Mouse (Mus musculus) B cell, adult 67 days (primary cell): ENCODE data around the gene Rtkn. TPM values are rescaled to one million over a fixed set of nuclear protein-coding genes. Genes with fewer than 3 reads are reported as not detected.

Experiments used
- total RNA-seq, 2 experiments: library from RNA; stranded (reverse); gene quantifications; 4 replicates each; pipeline ENCODE4 v1.2.4; 2023

Gene Rtkn
- not detected for total RNA-seq

DNA sequence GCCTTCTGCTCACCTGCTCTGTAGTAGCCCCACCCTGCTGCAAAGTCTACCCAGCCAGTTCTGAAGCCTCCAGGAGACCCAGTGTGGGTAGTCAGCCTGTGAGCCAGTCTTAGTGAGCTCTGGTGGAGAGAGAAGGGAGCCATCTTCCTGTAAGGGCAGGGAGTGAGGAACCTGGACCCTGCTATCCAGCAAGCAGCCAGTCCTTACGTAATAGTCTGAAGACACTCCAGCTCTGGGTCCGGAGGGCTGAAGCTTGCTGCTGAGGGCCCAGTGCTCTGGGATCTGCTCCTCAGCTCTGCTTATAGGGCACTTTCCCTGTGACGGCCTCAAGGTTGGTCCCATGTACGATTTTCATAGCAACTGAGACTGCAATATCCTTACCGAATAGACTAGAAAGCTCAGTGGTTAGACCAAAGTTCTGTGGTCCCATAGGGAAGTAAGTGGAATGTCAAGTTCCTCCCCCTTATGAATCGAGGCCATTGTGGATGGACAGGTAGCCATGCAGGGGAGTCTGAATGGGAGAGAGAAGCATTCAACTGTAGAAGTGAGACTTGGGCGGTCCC is at the start of gene Rtkn:
TSS of gene Rtkn (plus strand) at position 513 of the 563 bp plus-strand sequence.

DNA sequence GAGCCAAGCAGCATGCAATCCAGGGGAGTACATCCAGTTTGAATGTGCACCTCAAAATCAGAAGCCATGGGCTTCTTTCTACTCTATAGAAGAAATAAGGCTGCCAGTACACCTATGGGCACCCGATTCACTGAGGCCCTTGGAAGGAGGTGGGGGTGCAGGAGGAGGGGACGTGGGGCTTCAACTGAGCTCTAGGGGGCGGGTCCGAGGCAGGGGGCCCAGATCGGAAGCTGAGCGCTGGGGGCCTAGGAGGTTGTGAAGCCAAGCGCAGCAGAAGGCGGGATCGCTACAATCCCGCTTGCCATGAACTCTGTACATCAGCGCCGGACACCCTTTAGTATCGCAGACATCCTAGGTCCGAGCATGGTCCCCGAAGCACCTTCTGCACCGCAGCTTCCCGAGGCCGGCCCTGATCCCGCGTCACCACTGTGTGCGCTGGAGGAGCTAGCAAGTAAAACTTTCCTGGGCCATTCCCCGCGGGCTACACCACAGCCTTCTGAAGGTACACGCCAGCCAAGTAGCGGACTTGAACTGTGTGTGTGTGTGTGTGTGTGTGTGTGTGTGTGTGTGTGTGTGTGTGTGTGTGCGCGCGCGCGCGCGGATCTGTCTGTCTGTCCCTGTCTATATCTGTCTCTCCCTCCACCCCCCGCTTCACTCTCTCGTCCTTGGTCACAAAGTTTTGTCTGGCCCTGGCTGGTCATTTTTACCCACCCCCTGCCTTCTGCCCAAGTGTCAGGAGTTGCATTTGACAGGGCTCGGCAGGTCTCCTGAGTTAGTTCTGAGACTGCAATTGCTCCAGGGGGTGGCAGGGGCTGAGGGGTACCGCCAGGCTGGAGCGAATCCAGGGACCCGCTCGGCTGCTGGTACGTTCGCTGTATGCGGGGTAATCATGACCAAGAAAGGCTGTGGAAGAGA is 48.9 kb upstream of the Rtkn start, which contains the start of gene Lbx2:
TSS of gene Lbx2 (plus strand) at position 247 of the 915 bp plus-strand sequence.

DNA sequence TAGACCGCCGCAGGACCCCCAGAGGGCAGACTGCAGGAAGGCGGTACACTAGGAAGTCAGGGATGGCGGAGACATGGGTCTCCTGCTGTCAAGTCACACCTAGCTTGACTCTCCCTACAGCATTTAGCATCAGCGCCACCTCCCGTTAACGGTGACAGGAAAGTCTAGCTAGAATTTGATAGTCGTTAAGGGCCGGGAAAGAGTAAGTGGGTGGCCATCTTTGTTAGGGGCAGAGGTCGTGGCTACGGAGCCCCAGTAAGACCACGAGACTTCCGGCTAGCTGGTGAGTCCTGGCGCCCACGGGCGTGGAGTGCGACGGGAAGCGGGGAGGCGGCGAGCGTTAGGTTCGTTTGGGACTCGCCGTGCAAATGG is 34.0 kb upstream of the Rtkn start, which contains the start of the genes Ccdc142 and Gm42688:
TSS of gene Ccdc142 (plus strand) at position 286 of the 372 bp plus-strand sequence.
TSS of gene Gm42688 (plus strand) at position 302 of the 372 bp plus-strand sequence.

GRCm38 (mm10) chr6:83108762-83109668 is 26.2 kb upstream of the Rtkn start, which contains the start of gene Mrpl53:
Gene Mrpl53, plus strand, starts transcription at chr6:83109040.

DNA sequence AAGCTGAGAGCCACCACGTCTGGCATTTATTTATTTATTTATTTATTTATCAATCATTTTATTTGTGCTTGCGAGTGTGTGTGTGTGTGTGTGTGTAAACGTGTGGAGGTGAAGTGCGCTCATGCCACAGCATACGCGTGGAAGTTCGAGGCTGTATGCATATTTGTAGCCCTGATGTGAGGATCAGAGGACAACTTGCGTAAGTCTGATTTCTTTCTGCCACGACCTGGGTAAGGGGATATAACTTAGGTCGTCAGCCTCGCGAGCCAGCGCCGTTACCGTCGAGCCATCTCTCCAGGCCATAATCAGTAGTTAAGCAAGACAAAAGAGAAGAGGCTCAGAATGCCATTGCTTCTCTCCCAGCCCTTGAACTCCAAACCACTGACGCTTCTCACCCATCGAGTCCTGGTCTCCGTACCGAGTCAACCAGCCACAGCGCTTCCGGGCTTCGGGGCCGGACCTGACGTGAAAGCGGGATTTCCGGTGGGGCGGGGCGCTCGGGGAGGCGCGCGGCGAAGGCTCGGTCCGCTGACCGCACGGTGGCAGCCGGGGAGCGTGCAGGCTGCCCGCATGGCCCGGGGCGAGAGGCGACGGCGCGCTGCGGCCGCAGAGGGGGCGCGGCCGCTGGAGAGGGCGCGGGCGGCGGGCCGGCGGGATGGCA is 20.1 kb upstream of the Rtkn start, which contains the start of gene Mogs:
TSS of gene Mogs (plus strand) at position 486 of the 661 bp plus-strand sequence.

GRCm38 (mm10) chr6:83120930-83121862 is 14.1 kb upstream of the Rtkn start, which contains the start of gene Wbp1:
Gene Wbp1, minus strand, starts transcription at chr6:83121559.

DNA sequence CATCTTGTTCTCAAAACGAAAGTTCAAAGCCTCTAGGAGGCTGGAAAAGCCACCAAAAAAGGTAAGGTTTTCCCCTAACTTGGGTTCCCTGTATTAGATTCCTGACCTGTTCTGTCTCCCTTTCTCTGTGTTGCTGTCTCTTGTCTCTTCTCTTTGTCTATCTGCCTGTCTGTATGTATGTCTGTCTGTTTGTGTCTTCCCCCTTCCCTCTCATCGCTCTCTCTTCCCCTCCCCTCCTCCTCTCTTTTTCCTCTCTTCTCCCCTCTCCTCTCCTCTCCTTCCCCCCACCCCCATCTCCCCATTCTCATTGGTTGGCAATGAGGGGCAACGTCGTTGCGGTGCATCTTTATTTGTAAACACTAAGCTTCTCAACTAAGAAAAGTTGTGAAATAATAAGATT is 9.9 kb upstream of the Rtkn start, which contains the start of gene Ino80b:
TSS of gene Ino80b (minus strand) at position 101 of the 400 bp plus-strand sequence.

DNA sequence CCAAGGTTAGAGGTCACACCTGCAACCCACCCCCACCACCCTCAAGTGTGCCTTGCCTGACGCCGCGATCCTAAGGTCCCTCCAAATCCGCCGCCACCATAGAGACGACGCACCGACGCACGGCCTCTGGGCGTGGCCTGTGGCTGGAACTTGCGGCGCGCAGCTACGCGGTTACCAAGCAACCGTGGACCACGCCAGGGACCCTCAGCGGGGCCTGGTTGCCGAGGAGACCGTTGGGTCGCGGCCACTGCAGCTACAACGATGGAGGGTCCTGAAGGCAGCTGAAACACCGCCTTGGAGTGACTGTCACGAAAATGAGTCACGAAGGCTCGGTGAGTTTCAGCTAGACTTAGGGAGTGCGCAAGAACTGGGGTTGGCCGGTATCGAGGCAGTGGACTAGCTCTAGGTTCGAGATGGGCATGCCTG is 21.0 kb downstream of the Rtkn start, which contains the start of the genes Wdr54 and 1700003E16Rik:
TSS of gene Wdr54 (minus strand) at position 139 of the 426 bp plus-strand sequence.
TSS of gene 1700003E16Rik (plus strand) at position 146 of the 426 bp plus-strand sequence.

GRCm38 (mm10) chr6:83165607-83166242 is 30.5 kb downstream of the Rtkn start, which contains the start of gene Dctn1:
Gene Dctn1, plus strand, starts transcription at chr6:83165920.

Other genes with a start within 250 kb of the Rtkn start
- 1 to 10 TPM; 1.3 to 1.8 TPM for gene Sema4f, start 195.7 kb upstream of the Rtkn start, total RNA-seq
- gene M1ap, start 188.6 kb upstream of the Rtkn start, total RNA-seq: 1 to 10 TPM; 2.0 to 5.9 TPM
- 10 to 100 TPM; 36.2 to 38.6 TPM for gene Dok1, start 102.0 kb upstream of the Rtkn start, total RNA-seq
- gene Loxl3, start 101.3 kb upstream of the Rtkn start, total RNA-seq: 1 to 10 TPM in 1 of 2 experiments, under 1 TPM in 1; 0.55 to 1.2 TPM
- 100 to 1,000 TPM; 363 to 400 TPM for gene Aup1, start 80.9 kb upstream of the Rtkn start, total RNA-seq
- gene Htra2, start 80.2 kb upstream of the Rtkn start, total RNA-seq: 10 to 100 TPM; 51.1 to 60.0 TPM
- 1 to 10 TPM; 8.8 to 9.3 TPM for gene Dqx1, start 77.6 kb upstream of the Rtkn start, total RNA-seq
- not detected for gene Tlx2, start 65.2 kb upstream of the Rtkn start, total RNA-seq
- gene Pcgf1, start 57.6 kb upstream of the Rtkn start, total RNA-seq: 10 to 100 TPM; 20.2 to 26.1 TPM
- under 1 TPM in 1 of 2 experiments, not detected in 1; 0.70 TPM for gene Lbx2, start 49.1 kb upstream of the Rtkn start, total RNA-seq
- 10 to 100 TPM; 19.5 to 25.7 TPM for gene Ccdc142, start 33.9 kb upstream of the Rtkn start, total RNA-seq
- gene Gm42688, start 33.8 kb upstream of the Rtkn start, total RNA-seq: 10 to 100 TPM; 13.5 to 17.0 TPM
- 10 to 100 TPM; 29.8 to 35.3 TPM for gene Mrpl53, start 26.4 kb upstream of the Rtkn start, total RNA-seq
- 10 to 100 TPM; 37.3 to 49.6 TPM for gene Mogs, start 20.0 kb upstream of the Rtkn start, total RNA-seq
- 10 to 100 TPM; 46.4 to 46.7 TPM for gene Wbp1, start 13.9 kb upstream of the Rtkn start, total RNA-seq
- 10 to 100 TPM; 35.6 to 40.9 TPM for gene Ino80b, start 10.0 kb upstream of the Rtkn start, total RNA-seq
- 1 to 10 TPM; 1.1 to 1.8 TPM for gene Wdr54, start 20.9 kb downstream of the Rtkn start, total RNA-seq
- not detected for gene 1700003E16Rik, start 20.9 kb downstream of the Rtkn start, total RNA-seq
- gene Dctn1, start 30.5 kb downstream of the Rtkn start, total RNA-seq: 100 to 1,000 TPM; 113 to 115 TPM
- not detected for gene Slc4a5, start 84.4 kb downstream of the Rtkn start, total RNA-seq
- gene Mthfd2, start 190.4 kb downstream of the Rtkn start, total RNA-seq: 10 to 100 TPM; 12.7 to 14.5 TPM
- gene Mob1a, start 190.6 kb downstream of the Rtkn start, total RNA-seq: 100 to 1,000 TPM; 153 to 161 TPM
- 10 to 100 TPM; 26.0 to 34.8 TPM for gene Bola3, start 213.7 kb downstream of the Rtkn start, total RNA-seq